Mouse (Mus musculus) forebrain, embryonic 15.5 days (tissue): ENCODE data around the gene Opcml. TPM values are rescaled to one million over a fixed set of nuclear protein-coding genes. Genes with fewer than 3 reads are reported as not detected.

Source experiments
- ATAC-seq: fragments of 200-750 bp; cut with Nextera tagmentation; replicated peaks from 2 replicates; pipeline ENCODE4 v1.8.0; 2017; ENCODE audit warnings: mild to moderate bottlenecking, moderate TSS enrichment, moderate library complexity
- H3K27ac ChIP-seq: fragments of 300-500 bp; sonication (generic); replicated peaks from 2 replicates; pipeline ENCODE4 v1.5.1; 2015; ENCODE audit warnings: mild to moderate bottlenecking, inconsistent platforms
- H3K27me3 ChIP-seq: fragments of 300-500 bp; sonication (generic); 2 replicates; pipeline ENCODE4 v1.6.1; 2015; ENCODE audit warnings: inconsistent platforms
- H3K36me3 ChIP-seq: fragments of 300-500 bp; sonication (generic); 2 replicates; pipeline ENCODE4 v1.6.1; 2015; ENCODE audit warnings: mild to moderate bottlenecking, inconsistent platforms
- H3K4me1 ChIP-seq: fragments of 300-500 bp; sonication (generic); 2 replicates; pipeline ENCODE4 v1.6.1; 2015; ENCODE audit warnings: inconsistent platforms
- H3K4me2 ChIP-seq: fragments of 300-500 bp; sonication (generic); replicated peaks from 2 replicates; pipeline ENCODE4 v1.6.1; 2015; ENCODE audit warnings: mild to moderate bottlenecking, inconsistent platforms
- H3K4me3 ChIP-seq: fragments of 300-500 bp; sonication (generic); 2 replicates; pipeline ENCODE4 v1.5.1; 2015; ENCODE audit warnings: mild to moderate bottlenecking, inconsistent platforms
- H3K9ac ChIP-seq: fragments of 300-500 bp; sonication (generic); replicated peaks from 2 replicates; pipeline ENCODE4 v1.6.1; 2015; ENCODE audit warnings: mild to moderate bottlenecking, inconsistent platforms
- H3K9me3 ChIP-seq: fragments of 300-500 bp; sonication (generic); 2 replicates; pipeline ENCODE4 v1.6.1; 2016; ENCODE audit warnings: inconsistent platforms
- WGBS: fragments of 180-500 bp; shearing (Covaris S2); methylation state at CpG from one replicate; pipeline ENCODE4 v1.1.7; 2015; ENCODE audit warnings: mixed read lengths; 5-methylcytosine and 5-hydroxymethylcytosine counted together
- polyA plus RNA-seq: library from polyadenylated mRNA; unstranded; fragments of >200 nt; fragmentation: Nextera tagmentation; extraction: Ambion mirVana; gene quantifications from 2 replicates; pipeline ENCODE4 v1.2.1, GENCODE M21; 2015

Opcml gene
- polyA plus RNA-seq, 1 experiment from 2014 or later, result 54.4 TPM

GRCm38 (mm10) chr9:28181916-28182315 lies 391.3 kb downstream of the Opcml start:
- Histone ChIP-seq H3K9me3 (no peaks in the 10 kb centered on the region), H3K9ac (no peak overlapping the region), H3K4me2 (no peak overlapping the region), H3K36me3 (no peaks in the 10 kb centered on the region), H3K27me3 (no peaks in the 10 kb centered on the region), H3K4me1 (no peaks in the 10 kb centered on the region), H3K27ac (no peak overlapping the region), H3K4me3 (no peak overlapping the region)
- no peak for ATAC-seq
- 76% methylated on average over 7 of the region's 7 CpGs for WGBS

- no peaks in the 10 kb centered on the region for H3K4me1 ChIP-seq
- no peak overlapping the region for H3K4me3 ChIP-seq
- H3K27me3 ChIP-seq, result no peaks in the 10 kb centered on the region
- 67% methylated on average over 2 of the region's 2 CpGs for WGBS
- ATAC-seq, result no peak
- no peak overlapping the region for H3K9ac ChIP-seq
- H3K36me3 ChIP-seq, result no peaks in the 10 kb centered on the region
- no peak overlapping the region for H3K4me2 ChIP-seq
- H3K27ac ChIP-seq, result no peak overlapping the region
- H3K9me3 ChIP-seq, result no peaks in the 10 kb centered on the region
Measured at GRCm38 (mm10) chr9:28190226-28190625, 399.7 kb downstream of the Opcml start.

GRCm38 (mm10) chr9:28190751-28191150 lies 400.2 kb downstream of the Opcml start:
- WGBS, result 83% methylated on average over 1 of the region's 1 CpGs
- ATAC-seq, result no peak
- no peak overlapping the region for H3K4me3 ChIP-seq
- H3K9ac ChIP-seq, result no peak overlapping the region
- H3K4me1 ChIP-seq, result no peaks in the 10 kb centered on the region
- H3K27me3 ChIP-seq, result no peaks in the 10 kb centered on the region
- no peaks in the 10 kb centered on the region for H3K36me3 ChIP-seq
- no peaks in the 10 kb centered on the region for H3K9me3 ChIP-seq
- no peak overlapping the region for H3K27ac ChIP-seq
- no peak overlapping the region for H3K4me2 ChIP-seq

DNA sequence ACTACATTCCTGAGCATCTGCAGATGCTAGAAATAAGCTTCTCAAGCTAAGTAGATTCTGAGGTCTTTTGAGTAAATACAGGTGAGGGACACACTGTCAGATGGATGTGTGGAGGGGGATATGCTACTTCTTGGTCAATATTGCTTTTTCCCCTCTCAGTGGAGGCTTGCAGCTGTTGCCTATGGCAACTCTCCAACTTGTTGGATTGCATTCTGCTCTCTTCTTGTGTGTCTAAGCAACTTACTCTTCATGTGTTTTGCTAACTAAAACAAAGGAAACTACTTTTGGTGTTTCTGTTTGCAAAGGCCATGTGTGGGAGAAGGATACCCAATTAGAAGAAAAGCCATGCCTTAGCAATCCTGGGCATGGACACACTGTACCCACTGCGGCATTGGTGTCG lies 406.0 kb downstream of the Opcml start:
- H3K4me2 ChIP-seq, result no peak overlapping the region
- 86% methylated on average over 2 of the region's 2 CpGs for WGBS

GRCm38 (mm10) chr9:28197061-28197460 lies 406.5 kb downstream of the Opcml start:
- Histone ChIP-seq H3K9me3 (no peaks in the 10 kb centered on the region), H3K9ac (no peak overlapping the region), H3K4me2 (no peak overlapping the region), H3K36me3 (no peaks in the 10 kb centered on the region), H3K4me3 (no peak overlapping the region), H3K27ac (no peak overlapping the region), H3K27me3 (no peaks in the 10 kb centered on the region), H3K4me1 (peaks cover 17% of the 10 kb centered on the region)
- no peak for ATAC-seq
- 23% methylated on average over 2 of the region's 2 CpGs for WGBS

More for the DNA sequence above, 406.0 kb downstream of the Opcml start:
- Histone ChIP-seq H3K9ac (no peak overlapping the region), H3K36me3 (no peaks in the 10 kb centered on the region), H3K27me3 (no peaks in the 10 kb centered on the region), H3K27ac (no peak overlapping the region), H3K4me1 (peaks cover 17% of the 10 kb centered on the region), H3K4me3 (no peak overlapping the region), H3K9me3 (no peaks in the 10 kb centered on the region)
- no peak for ATAC-seq

DNA sequence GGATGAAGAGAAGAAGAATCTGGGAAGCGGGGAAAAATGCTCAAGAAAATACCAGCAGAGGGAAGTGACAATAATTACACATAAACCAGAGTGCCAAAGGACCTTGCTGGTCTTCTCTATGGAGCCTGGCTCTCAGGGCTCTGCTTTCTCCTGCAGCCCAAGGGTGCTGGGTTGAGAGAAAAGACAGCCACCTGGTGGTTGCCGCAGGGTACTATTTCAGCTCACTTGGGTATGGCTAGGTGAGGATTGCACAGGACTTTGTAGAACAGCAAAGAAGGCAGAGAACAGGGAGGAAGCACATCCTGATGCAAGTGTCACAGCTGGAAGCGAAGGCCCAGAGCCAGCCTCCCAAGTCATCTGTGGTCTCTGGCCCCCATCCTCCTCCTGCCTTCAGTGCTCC lies 407.1 kb downstream of the Opcml start:
- Histone ChIP-seq H3K4me3 (no peak overlapping the region), H3K27ac (no peak overlapping the region), H3K36me3 (no peaks in the 10 kb centered on the region), H3K4me1 (peaks cover 17% of the 10 kb centered on the region), H3K9ac (no peak overlapping the region), H3K9me3 (no peaks in the 10 kb centered on the region), H3K4me2 (no peak overlapping the region), H3K27me3 (no peaks in the 10 kb centered on the region)
- 48% methylated on average over 3 of the region's 3 CpGs for WGBS
- peak; percentile 87 for ATAC-seq

- ATAC-seq, result no peak
- peaks cover 17% of the 10 kb centered on the region for H3K4me1 ChIP-seq
- no peaks in the 10 kb centered on the region for H3K9me3 ChIP-seq
- WGBS, result 71% methylated on average over 5 of the region's 5 CpGs
- H3K27me3 ChIP-seq, result no peaks in the 10 kb centered on the region
- H3K4me3 ChIP-seq, result no peak overlapping the region
- H3K4me2 ChIP-seq, result no peak overlapping the region
- H3K27ac ChIP-seq, result no peak overlapping the region
- no peaks in the 10 kb centered on the region for H3K36me3 ChIP-seq
- H3K9ac ChIP-seq, result no peak overlapping the region
Measured at GRCm38 (mm10) chr9:28198106-28198694, 407.6 kb downstream of the Opcml start.

DNA sequence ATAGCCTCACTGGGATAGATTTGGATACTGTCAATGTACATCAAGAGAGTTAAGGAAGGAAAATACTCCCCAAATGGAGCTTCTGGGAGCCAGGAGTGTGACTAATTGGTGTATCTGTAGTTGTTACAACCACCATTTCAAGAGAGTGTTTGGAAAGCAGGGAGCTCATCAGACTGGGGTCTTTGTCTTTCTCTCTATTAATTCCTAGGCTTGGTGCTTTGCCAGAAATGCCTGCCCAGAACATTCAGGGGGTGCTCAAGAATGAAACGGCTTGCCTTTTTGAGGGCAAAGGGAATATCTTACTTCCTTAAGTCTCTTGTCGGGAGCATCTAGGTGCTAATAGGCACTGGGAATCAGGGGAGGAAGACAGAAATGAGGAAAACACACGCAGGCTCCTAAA lies 416.9 kb downstream of the Opcml start:
- WGBS, result 22% methylated on average over 3 of the region's 3 CpGs
- Histone ChIP-seq H3K36me3 (no peaks in the 10 kb centered on the region), H3K4me1 (peaks cover 10% of the 10 kb centered on the region; the same call in 1 of the 2 replicates), H3K4me3 (no peak overlapping the region), H3K27ac (peak overlapping the region; percentile 29), H3K9me3 (no peaks in the 10 kb centered on the region), H3K27me3 (no peaks in the 10 kb centered on the region), H3K4me2 (no peak overlapping the region), H3K9ac (no peak overlapping the region)
- ATAC-seq, result peak; percentile 35; the same call in 1 of the 2 replicates

- Histone ChIP-seq H3K9me3 (no peaks in the 10 kb centered on the region), H3K27me3 (no peaks in the 10 kb centered on the region), H3K4me2 (no peak overlapping the region), H3K4me1 (peaks cover 11% of the 10 kb centered on the region), H3K9ac (no peak overlapping the region), H3K36me3 (no peaks in the 10 kb centered on the region), H3K4me3 (no peak overlapping the region), H3K27ac (no peak overlapping the region)
- ATAC-seq, result no peak
- 77% methylated on average over 1 of the region's 1 CpGs for WGBS
Measured at GRCm38 (mm10) chr9:28208696-28209095, 418.1 kb downstream of the Opcml start.

GRCm38 (mm10) chr9:28211877-28212276 lies 421.3 kb downstream of the Opcml start:
- 2% methylated on average over 1 of the region's 1 CpGs for WGBS
- no peak overlapping the region for H3K4me3 ChIP-seq
- no peaks in the 10 kb centered on the region for H3K27me3 ChIP-seq
- no peak overlapping the region for H3K9ac ChIP-seq
- H3K9me3 ChIP-seq, result no peaks in the 10 kb centered on the region
- peak; percentile 82 for ATAC-seq
- no peak overlapping the region for H3K4me2 ChIP-seq
- peaks cover 20% of the 10 kb centered on the region for H3K4me1 ChIP-seq
- peak overlapping the region; percentile 12; the same call in 1 of the 2 replicates for H3K27ac ChIP-seq
- no peaks in the 10 kb centered on the region for H3K36me3 ChIP-seq

DNA sequence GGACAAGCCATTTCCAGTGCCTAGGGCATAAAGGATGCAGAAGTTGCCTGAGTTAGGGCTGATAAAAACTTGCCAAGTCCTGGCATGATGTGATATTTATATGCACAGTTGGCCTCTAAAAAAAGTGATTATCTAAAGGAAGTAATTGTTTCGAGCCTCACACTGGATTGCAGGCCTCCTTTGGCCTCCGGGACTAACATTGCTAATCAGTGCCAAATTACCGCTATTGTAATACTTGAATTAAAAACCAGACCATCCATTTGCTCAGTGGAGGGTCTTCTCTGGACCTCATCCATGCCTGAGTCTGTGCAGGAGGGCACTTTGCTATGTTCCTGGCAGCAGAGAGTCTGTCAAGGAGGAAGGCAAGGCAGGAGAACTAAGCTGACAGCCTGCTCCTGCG lies 423.3 kb downstream of the Opcml start:
- Histone ChIP-seq H3K27ac (no peak overlapping the region; the same call in 1 of the 2 replicates), H3K27me3 (no peaks in the 10 kb centered on the region), H3K4me3 (no peak overlapping the region), H3K9ac (no peak overlapping the region), H3K4me1 (peaks cover 29% of the 10 kb centered on the region), H3K4me2 (no peak overlapping the region), H3K9me3 (no peaks in the 10 kb centered on the region), H3K36me3 (no peaks in the 10 kb centered on the region)
- ATAC-seq, result 0 out of 2 replicates have a peak, but pooled peaks have one; percentile 23
- WGBS, result 25% methylated on average over 4 of the region's 4 CpGs

GRCm38 (mm10) chr9:28218026-28218646 lies 427.6 kb downstream of the Opcml start:
- no peaks in the 10 kb centered on the region for H3K27me3 ChIP-seq
- no peaks in the 10 kb centered on the region for H3K9me3 ChIP-seq
- no peak for ATAC-seq
- H3K36me3 ChIP-seq, result no peaks in the 10 kb centered on the region
- no peak overlapping the region for H3K4me3 ChIP-seq
- WGBS, result 48% methylated on average over 2 of the region's 2 CpGs
- peaks cover 19% of the 10 kb centered on the region for H3K4me1 ChIP-seq
- no peak overlapping the region for H3K4me2 ChIP-seq
- H3K27ac ChIP-seq, result no peak overlapping the region
- no peak overlapping the region for H3K9ac ChIP-seq

DNA sequence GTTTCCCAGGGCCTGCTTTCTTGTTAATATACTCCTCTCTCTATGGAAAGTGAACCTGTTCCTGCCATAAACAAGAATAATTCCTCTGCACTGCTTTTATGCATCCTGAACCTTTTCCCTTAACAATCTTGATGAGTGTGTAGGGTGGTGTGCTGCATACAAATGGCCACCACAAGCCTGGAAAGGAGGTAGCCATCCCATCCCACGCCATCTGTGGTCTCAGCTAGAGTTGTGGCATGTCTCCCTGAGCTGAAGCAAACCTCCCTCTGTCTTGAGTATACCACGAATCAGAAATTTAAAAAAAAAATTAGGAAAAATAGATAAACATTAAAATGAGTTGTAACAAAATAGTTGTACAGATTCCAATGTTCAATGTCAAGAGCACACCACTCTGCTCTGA lies 432.2 kb downstream of the Opcml start:
- no peak for ATAC-seq

More for the DNA sequence above, 432.2 kb downstream of the Opcml start:
- H3K27me3 ChIP-seq, result no peaks in the 10 kb centered on the region
- no peaks in the 10 kb centered on the region for H3K36me3 ChIP-seq
- peaks cover 21% of the 10 kb centered on the region for H3K4me1 ChIP-seq
- no peak overlapping the region for H3K27ac ChIP-seq
- H3K9ac ChIP-seq, result no peak overlapping the region
- no peak overlapping the region for H3K4me2 ChIP-seq
- H3K4me3 ChIP-seq, result no peak overlapping the region
- WGBS, result 68% methylated on average over 2 of the region's 2 CpGs
- no peaks in the 10 kb centered on the region for H3K9me3 ChIP-seq
